Mouse (Mus musculus): ENCODE results near the gene Zscan4-ps1. TPM values are rescaled to one million over a fixed set of nuclear protein-coding genes. Genes with fewer than 3 reads are reported as not detected.
"Not testable (repeated sequence)": the region's sequence is repeated elsewhere in the genome, so short reads cannot be mapped to it uniquely, and the experiment has no call there.

The Zscan4-ps1 gene
- polyA plus RNA-seq (2014; fragmentation: Nextera tagmentation; extraction: Ambion mirVana), result not detected in 2 replicates

GRCm38 (mm10) chr7:11069591-11069990 is at the start of gene Zscan4-ps1:
Zscan4-ps1 (minus strand) TSS chr7:11069691.
- H3K4me3 ChIP-seq (ENCODE audit: low read depth, low read length); H3K27ac ChIP-seq (ENCODE audit: low read depth, low read length); H3K4me1 ChIP-seq (ENCODE audit: control insufficient read depth, insufficient read depth, low read length); H3K4me2 ChIP-seq (ENCODE audit: low read depth); H3K9me3 ChIP-seq (ENCODE audit: control insufficient read depth, low read length); ATAC-seq (ENCODE audit: insufficient read depth, low FRiP score, low TSS enrichment); DNase-seq (ENCODE audit: low spot score); H3K9ac ChIP-seq (ENCODE audit: low read length); H3K36me3 ChIP-seq (ENCODE audit: control insufficient read depth, insufficient read depth, low read length); H3K27me3 ChIP-seq (ENCODE audit: control insufficient read depth, insufficient read depth, low read length): not testable (repeated sequence)
- WGBS, result 95% methylated on average over 2 of the region's 2 CpGs

Other genes starting within 250 kb of the Zscan4-ps1 start
- not detected in 2 replicates for gene Zscan4b, start 164.6 kb downstream of the Zscan4-ps1 start, polyA plus RNA-seq (2014; fragmentation: Nextera tagmentation; extraction: Ambion mirVana)
- gene Zscan4c, start 63.9 kb downstream of the Zscan4-ps1 start, polyA plus RNA-seq (2014; fragmentation: Nextera tagmentation; extraction: Ambion mirVana), result not detected in 2 replicates
- not detected in 2 replicates for gene Zscan4d, start 96.5 kb upstream of the Zscan4-ps1 start, polyA plus RNA-seq (2014; fragmentation: Nextera tagmentation; extraction: Ambion mirVana)
- gene Zscan4e, start 241.0 kb upstream of the Zscan4-ps1 start, polyA plus RNA-seq (2014; fragmentation: Nextera tagmentation; extraction: Ambion mirVana), result not detected in 2 replicates